Mouse (Mus musculus): ENCODE data around the gene Rbak.

GRCm38 (mm10) chr5:143220996-143221395, 40.4 kb upstream of the Rbak start:
- TF ChIP-seq CTCF (IDR thresholded peaks at IDR 0.05; ENCODE audit: control insufficient read depth, insufficient read depth, low read length) (no peak), POLR2A (IDR thresholded peaks at IDR 0.05; ENCODE audit: borderline replicate concordance, control insufficient read depth, low read depth, low read length) (no peak)

All from bone marrow, adult 2 months (tissue).